Mouse (Mus musculus) MEL (cell line): ENCODE results near the gene Pdxk. TPM values are rescaled to one million over a fixed set of nuclear protein-coding genes. Genes with fewer than 3 reads are reported as not detected.

Source experiments
- DNase-seq: peaks from one replicate; pipeline ENCODE4 v3.0.0; 2011; ENCODE audit warnings: low read depth, low spot score
- H3K27ac ChIP-seq: 2 replicates; pipeline ENCODE4 v1.5.1; 2012; ENCODE audit warnings: low read depth, mild to moderate bottlenecking, control low read depth, low read length, moderate library complexity; ENCODE audit not compliant: control insufficient read depth
- H3K27me3 ChIP-seq, 2 experiments: fragments of 150-350 bp in 1 of 2; sonication (generic) in 1 of 2; 2 replicates each; pipeline ENCODE4 v1.6.1; 2012; ENCODE audit warnings: low read length in 2 of 2, mild to moderate bottlenecking in 2 of 2, improper control_type of control experiment in 1 of 2, moderate library complexity in 1 of 2; ENCODE audit not compliant: insufficient read depth in 2 of 2, control insufficient read depth in 1 of 2
- H3K36me3 ChIP-seq, 2 experiments: 2 replicates each; pipeline ENCODE4 v1.6.1; 2012 to 2014; ENCODE audit warnings: low read length in 2 of 2, improper control_type of control experiment in 1 of 2, inconsistent platforms in 1 of 2, mild to moderate bottlenecking in 1 of 2; ENCODE audit not compliant: insufficient read depth in 2 of 2, control insufficient read depth in 1 of 2
- H3K4me1 ChIP-seq, 2 experiments: fragments of 150-350 bp in 1 of 2; sonication (generic) in 1 of 2; 2 replicates each; pipeline ENCODE4 v1.6.1; 2012; ENCODE audit warnings: low read length in 2 of 2, improper control_type of control experiment in 1 of 2, mild to moderate bottlenecking in 1 of 2; ENCODE audit not compliant: insufficient read depth in 2 of 2, control insufficient read depth in 1 of 2
- H3K4me3 ChIP-seq, 2 experiments: fragments of 150-350 bp in 1 of 2; sonication (generic) in 1 of 2; 2 replicates each; pipeline ENCODE4 v1.5.1; 2012; ENCODE audit warnings: low read depth in 2 of 2, low read length in 2 of 2, mild to moderate bottlenecking in 2 of 2, moderate library complexity in 2 of 2, control low read depth in 1 of 2, improper control_type of control experiment in 1 of 2; ENCODE audit not compliant: control insufficient read depth in 1 of 2, insufficient read depth in 1 of 2
- H3K79me2 ChIP-seq: 2 replicates; pipeline ENCODE4 v1.6.1; 2012; ENCODE audit warnings: mild to moderate bottlenecking, low read length, moderate library complexity; ENCODE audit not compliant: control insufficient read depth, poor library complexity, insufficient read depth
- H3K9ac ChIP-seq: 2 replicates; pipeline ENCODE4 v1.6.1; 2012; ENCODE audit warnings: low read depth, mild to moderate bottlenecking, control low read depth, low read length, moderate library complexity; ENCODE audit not compliant: control insufficient read depth, poor library complexity, severe bottlenecking
- H3K9me3 ChIP-seq: fragments of 150-350 bp; sonication (generic); replicated peaks from 2 replicates; pipeline ENCODE4 v1.6.1; 2012; ENCODE audit warnings: mild to moderate bottlenecking, low read length, improper control_type of control experiment, moderate library complexity; ENCODE audit not compliant: insufficient read depth
- BHLHE40 ChIP-seq: IDR thresholded peaks from 2 replicates; pipeline ENCODE4 v1.6.1; 2012; ENCODE audit warnings: low read depth, mild to moderate bottlenecking, inconsistent platforms, low read length, improper control_type of control experiment, borderline replicate concordance
- CHD1 ChIP-seq: IDR thresholded peaks from 2 replicates; pipeline ENCODE4 v1.6.1; 2012; ENCODE audit warnings: low read depth, mild to moderate bottlenecking, inconsistent platforms, low read length, improper control_type of control experiment
- CHD2 ChIP-seq: IDR thresholded peaks from 2 replicates; pipeline ENCODE4 v1.6.1; 2011; ENCODE audit warnings: low read length, improper control_type of control experiment
- EP300 ChIP-seq, 2 experiments: IDR thresholded peaks; 2 replicates each; pipeline ENCODE4 v1.6.1; 2011; ENCODE audit warnings: improper control_type of control experiment in 2 of 2, low read length in 2 of 2, low read depth in 1 of 2, mild to moderate bottlenecking in 1 of 2
- ETS1 ChIP-seq: IDR thresholded peaks from 2 replicates; pipeline ENCODE4 v1.6.1; 2012; ENCODE audit warnings: low read depth, mild to moderate bottlenecking, inconsistent platforms, low read length, improper control_type of control experiment, moderate library complexity
- GATA1 ChIP-seq: IDR thresholded peaks from 2 replicates; pipeline ENCODE4 v1.6.1; 2011; ENCODE audit warnings: low read depth, low read length, improper control_type of control experiment
- JUND ChIP-seq: IDR thresholded peaks from 2 replicates; pipeline ENCODE4 v1.6.1; 2011; ENCODE audit warnings: low read depth, mild to moderate bottlenecking, improper control_type of control experiment, low read length
- KAT2A ChIP-seq: conservative IDR thresholded peaks from 2 replicates; pipeline ENCODE4 v1.6.1; 2012; ENCODE audit warnings: low read depth, low read length, improper control_type of control experiment, inconsistent platforms
- MAZ ChIP-seq: IDR thresholded peaks from 2 replicates; pipeline ENCODE4 v1.6.1; 2012; ENCODE audit warnings: low read depth, mild to moderate bottlenecking, inconsistent platforms, low read length, improper control_type of control experiment
- MEF2A ChIP-seq: IDR thresholded peaks from 2 replicates; pipeline ENCODE4 v1.6.1; 2014; ENCODE audit warnings: low read depth, mild to moderate bottlenecking, inconsistent platforms, low read length, improper control_type of control experiment; ENCODE audit not compliant: poor library complexity, insufficient replicate concordance, severe bottlenecking; ENCODE audit errors: extremely low read depth
- MYB ChIP-seq: IDR thresholded peaks from 2 replicates; pipeline ENCODE4 v1.6.1; 2011; ENCODE audit warnings: mild to moderate bottlenecking, low read depth, low read length, improper control_type of control experiment
- MYC ChIP-seq: IDR thresholded peaks from 2 replicates; pipeline ENCODE4 v1.6.1; 2011; ENCODE audit warnings: low read depth, mild to moderate bottlenecking, low read length, improper control_type of control experiment, moderate library complexity
- POLR2A ChIP-seq, 2 experiments: IDR thresholded peaks; 2 replicates each; pipeline ENCODE4 v1.6.1; 2011 to 2012; ENCODE audit warnings: low read length in 2 of 2, mild to moderate bottlenecking in 2 of 2, control low read depth in 1 of 2, improper control_type of control experiment in 1 of 2, low read depth in 1 of 2, moderate library complexity in 1 of 2; ENCODE audit not compliant: control insufficient read depth in 1 of 2, insufficient read depth in 1 of 2, poor library complexity in 1 of 2
- POLR2AphosphoS2 ChIP-seq: IDR thresholded peaks from 2 replicates; pipeline ENCODE4 v1.6.1; 2011; ENCODE audit warnings: low read length, improper control_type of control experiment
- RAD21 ChIP-seq: IDR thresholded peaks from 2 replicates; pipeline ENCODE4 v1.6.1; 2011; ENCODE audit warnings: mild to moderate bottlenecking, low read depth, low read length, improper control_type of control experiment
- RCOR1 ChIP-seq: IDR thresholded peaks from 2 replicates; pipeline ENCODE4 v1.6.1; 2012; ENCODE audit warnings: low read depth, mild to moderate bottlenecking, inconsistent platforms, low read length, improper control_type of control experiment
- TAL1 ChIP-seq: IDR thresholded peaks from 2 replicates; pipeline ENCODE4 v1.6.1; 2012; ENCODE audit warnings: mild to moderate bottlenecking, inconsistent platforms, low read length, moderate library complexity, mixed read lengths
- TBP ChIP-seq: IDR thresholded peaks from 2 replicates; pipeline ENCODE4 v1.8.0; 2011; ENCODE audit warnings: low read depth, low read length, improper control_type of control experiment
- TCF12 ChIP-seq: IDR thresholded peaks from 2 replicates; pipeline ENCODE4 v1.6.1; 2014; ENCODE audit warnings: low read depth, mild to moderate bottlenecking, inconsistent platforms, low read length, improper control_type of control experiment, moderate library complexity
- USF2 ChIP-seq, 2 experiments: IDR thresholded peaks; 2 replicates each; pipeline ENCODE4 v1.6.1; 2011 to 2012; ENCODE audit warnings: improper control_type of control experiment in 2 of 2, low read length in 2 of 2, borderline replicate concordance in 1 of 2, inconsistent platforms in 1 of 2, low read depth in 1 of 2, mild to moderate bottlenecking in 1 of 2; ENCODE audit not compliant: insufficient read depth in 1 of 2
- ZC3H11A ChIP-seq: IDR thresholded peaks from 2 replicates; pipeline ENCODE4 v1.6.1; 2012; ENCODE audit warnings: low read depth, mild to moderate bottlenecking, inconsistent platforms, low read length, improper control_type of control experiment
- polyA plus RNA-seq, 2 experiments: library from polyadenylated mRNA; stranded (reverse) in 1 of 2; unstranded in 1 of 2; fragments of >175 nt in 1 of 2; fragments of >200 nt in 1 of 2; gene quantifications; 2 replicates each; pipeline versions ENCODE4 v1.2.1 to v1.2.4; 2012; ENCODE audit warnings: low replicate concordance in 2 of 2, low read depth in 1 of 2; ENCODE audit not compliant: insufficient read length in 2 of 2, insufficient read depth in 1 of 2, missing spikeins in 1 of 2
- total RNA-seq: library from RNA; depleted of rRNA; stranded (reverse); fragments of 300-350 nt; gene quantifications from 2 replicates; pipeline ENCODE4 v1.2.3, GENCODE M21; 2012

Pdxk gene
- total and polyA plus RNA-seq, 3 experiments: 28.7 to 29.3 TPM; not detected in 1

GRCm38 (mm10) chr10:78464792-78465207 lies at the start of gene Pdxk (continued):
- TF ChIP-seq CHD1: no peak
- no peak for TF ChIP-seq CHD2
- TF ChIP-seq MAZ: no peak

- H3K27me3 ChIP-seq: peaks cover 0 to 2% of the 10 kb centered on the region in 2 experiments; a peak in 1 of 4 replicates
- no peaks in the 10 kb centered on the region for H3K9me3 ChIP-seq
- TF ChIP-seq JUND (no peak), GATA1 (no peak), MEF2A (no peak), EP300 (IDR thresholded peaks at IDR 0.05; ENCODE audit: low read depth in 1 of 2, low read length in 2 of 2) (no peak), TBP (no peak), RAD21 (no peak), USF2 (IDR thresholded peaks at IDR 0.05; ENCODE audit: borderline replicate concordance in 1 of 2, insufficient read depth in 1 of 2, low read depth in 1 of 2, low read length in 2 of 2) (no peak), MYC (no peak), TCF12 (no peak), RCOR1 (no peak), BHLHE40 (no peak), CHD2 (no peak), TAL1 (no peak), ZC3H11A (no peak), CHD1 (no peak), KAT2A (no peak), POLR2AphosphoS2 (no peak), MYB (no peak), POLR2A (IDR thresholded peaks at IDR 0.05; ENCODE audit: control insufficient read depth in 1 of 2, insufficient read depth in 1 of 2, low read depth in 1 of 2, low read length in 2 of 2, poor library complexity in 1 of 2) (no peak), ETS1 (no peak)
- H3K27ac ChIP-seq: no peak overlapping the region
- H3K36me3 ChIP-seq: no peaks in the 10 kb centered on the region
- no peaks in the 10 kb centered on the region for H3K4me1 ChIP-seq
- H3K4me3 ChIP-seq: no peak overlapping the region
- H3K79me2 ChIP-seq: no peaks in the 10 kb centered on the region
- DNase-seq: no peak
- H3K9ac ChIP-seq: no peak overlapping the region
Observed at GRCm38 (mm10) chr10:78502986-78503733, 38.4 kb upstream of the Pdxk start.
